Mouse (Mus musculus) retina, embryonic 14.5 days (tissue): Measurements from ENCODE around the gene Cd48.

Source experiments
- DNase-seq: peaks from one replicate; pipeline ENCODE4 v3.0.0-alpha.2; 2015; ENCODE audit warnings: low spot score

Cd48 gene

DNA sequence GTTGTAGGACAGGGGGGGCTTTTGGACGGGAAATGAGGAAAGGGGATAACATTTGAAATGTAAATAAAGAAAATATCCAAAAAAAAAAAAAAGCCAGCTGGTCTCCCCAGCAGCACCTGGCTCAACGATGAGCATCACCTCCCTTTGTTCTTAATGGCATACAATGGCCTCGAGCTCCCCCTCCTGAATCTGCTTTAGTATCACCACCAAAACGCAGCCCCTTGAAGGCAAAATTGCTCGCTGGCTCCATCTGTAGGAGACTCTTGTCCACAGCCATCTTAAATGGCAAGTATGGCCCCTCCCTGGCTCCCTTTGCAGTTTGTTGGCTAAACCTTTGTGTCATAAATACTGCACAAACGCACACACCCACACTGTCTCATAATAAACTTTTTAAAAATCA lies 17.2 kb downstream of the Cd48 start:
- peak; percentile 43 for DNase-seq

DNA sequence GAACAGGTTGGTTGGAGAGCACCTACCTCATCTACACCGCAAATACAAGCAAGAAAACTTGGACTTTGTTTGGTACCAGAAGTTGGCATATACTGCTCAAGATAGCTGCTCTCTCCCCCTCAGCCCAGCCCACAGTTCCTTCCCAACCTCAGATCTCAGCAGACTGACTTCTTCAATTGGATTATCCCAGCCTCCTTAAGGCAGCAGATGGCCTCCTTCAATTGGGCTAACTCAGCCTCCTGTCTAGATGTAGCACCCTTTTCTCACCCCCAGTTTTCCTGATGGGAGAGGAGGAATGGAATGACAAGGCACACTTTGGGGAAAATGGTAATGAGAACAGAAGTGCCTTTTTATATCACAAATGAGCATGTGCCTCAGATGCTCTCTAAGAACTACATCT lies 31.9 kb downstream of the Cd48 start:
- DNase-seq: peak; percentile 5

DNA sequence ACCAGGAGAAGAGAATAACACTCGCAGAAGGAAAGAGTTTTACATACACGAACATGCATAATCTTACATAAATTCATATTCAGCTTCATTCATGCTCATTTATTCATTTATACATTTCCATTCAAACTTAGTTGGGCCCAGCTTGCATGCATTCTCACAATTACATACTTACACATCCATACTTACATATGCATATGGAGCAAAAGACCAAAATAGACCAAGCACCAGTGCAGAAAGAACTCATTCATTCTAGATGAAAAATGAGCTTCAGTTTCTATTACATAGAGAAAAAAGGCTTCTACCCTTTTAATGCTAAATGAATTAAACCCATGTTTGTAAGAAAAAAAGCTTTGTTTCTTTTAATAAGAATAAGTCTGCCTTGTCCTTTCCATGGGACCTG lies 33.6 kb downstream of the Cd48 start:
- no peak for DNase-seq

DNA sequence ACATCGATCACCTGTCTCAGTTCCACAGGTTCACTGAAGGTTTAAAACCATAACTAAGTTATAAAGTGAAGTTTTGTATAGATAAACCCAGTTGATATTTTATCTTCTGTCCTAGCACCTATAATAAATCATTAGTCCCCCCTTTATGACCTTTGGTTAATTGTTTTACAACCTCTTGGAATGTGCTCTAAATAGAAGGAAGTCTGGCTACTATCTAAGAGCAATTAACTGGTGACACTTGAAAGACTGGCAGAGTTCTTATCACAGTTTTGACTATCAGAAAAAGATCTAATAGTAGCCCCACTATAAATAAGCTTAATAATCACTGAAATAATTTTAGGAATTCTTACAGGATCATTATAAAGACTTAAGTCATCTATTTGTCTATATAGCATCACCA lies 34.4 kb downstream of the Cd48 start:
- no peak for DNase-seq

DNA sequence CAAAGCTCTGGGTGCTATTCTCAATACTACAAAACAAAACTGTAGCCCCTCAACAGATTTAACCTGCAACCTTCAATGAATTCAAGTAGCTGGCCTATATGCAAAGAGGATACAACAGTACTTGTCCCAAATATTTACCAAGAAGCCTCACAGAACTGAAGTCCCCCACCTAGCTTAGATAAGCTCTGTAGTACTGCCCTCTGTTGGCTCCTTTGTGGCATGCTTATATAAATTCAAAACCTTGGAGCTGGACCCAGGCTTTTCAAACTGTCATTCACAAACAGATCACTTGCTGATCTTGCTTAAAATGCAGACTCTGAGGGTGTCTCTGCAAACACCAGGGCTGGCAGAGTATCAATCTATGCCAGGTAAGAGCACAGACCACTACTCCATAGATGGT lies 49.4 kb downstream of the Cd48 start:
- no peak for DNase-seq

DNA sequence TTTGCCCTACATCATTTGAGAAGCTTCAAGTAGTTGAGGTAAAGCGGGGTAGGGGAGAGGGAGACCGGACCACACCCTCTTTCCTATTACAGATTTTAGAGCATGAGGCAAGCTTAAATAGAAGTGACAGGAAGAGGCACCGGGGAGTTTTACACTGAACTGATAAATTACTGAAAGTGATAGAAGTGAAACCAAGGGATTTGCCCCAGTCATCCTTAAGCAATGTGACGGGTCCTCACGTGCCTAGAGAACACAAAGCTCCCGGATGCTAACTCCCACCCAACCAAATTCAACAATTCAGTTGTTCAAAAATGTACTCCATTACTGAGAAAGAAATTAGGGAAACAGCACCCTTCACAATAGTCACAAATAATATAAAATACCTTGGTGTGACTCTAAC lies 53.1 kb downstream of the Cd48 start:
- DNase-seq: no peak

DNA sequence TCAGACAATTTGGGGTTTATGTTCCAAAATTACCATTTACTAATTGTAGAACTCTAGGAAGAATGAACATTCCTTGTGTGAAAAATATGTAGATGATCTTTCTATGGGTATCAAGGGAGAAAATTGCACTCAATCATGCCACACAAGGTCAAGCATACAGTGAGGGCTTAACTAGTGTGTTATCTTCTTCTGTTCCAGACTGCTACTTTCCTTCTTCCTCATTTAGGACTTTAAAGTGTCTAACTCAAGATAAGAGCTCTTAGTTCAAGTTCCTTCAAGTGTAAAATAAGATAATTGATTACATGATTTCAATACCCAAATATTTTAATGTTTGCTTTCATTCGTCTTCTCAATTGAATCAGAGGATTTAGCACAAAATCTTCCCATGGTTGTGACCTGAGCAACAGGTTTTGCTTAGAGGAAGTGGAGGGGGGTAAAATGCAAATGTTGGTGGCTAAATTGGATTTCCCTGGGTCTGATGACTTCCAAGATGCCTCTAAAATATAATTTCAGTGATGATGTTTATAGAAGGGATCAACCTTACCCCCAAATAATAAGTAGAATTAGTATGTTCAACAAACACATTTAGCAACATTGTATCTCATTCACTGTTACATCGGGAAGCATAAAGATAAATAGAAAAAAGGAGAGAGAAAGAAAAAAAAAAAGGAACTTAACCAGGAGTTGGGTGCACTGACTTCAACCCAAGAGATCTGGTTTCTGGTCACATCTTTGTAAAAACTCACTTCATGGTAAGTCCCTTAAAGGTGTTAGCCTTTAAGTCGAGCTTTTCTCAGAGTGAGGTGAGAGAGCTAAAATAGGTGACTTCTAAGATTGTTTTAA lies 66.5 kb downstream of the Cd48 start:
- DNase-seq: no peak
